28 mouse cellular contexts compared by ENCODE assay signal in the genomic region with DNA sequence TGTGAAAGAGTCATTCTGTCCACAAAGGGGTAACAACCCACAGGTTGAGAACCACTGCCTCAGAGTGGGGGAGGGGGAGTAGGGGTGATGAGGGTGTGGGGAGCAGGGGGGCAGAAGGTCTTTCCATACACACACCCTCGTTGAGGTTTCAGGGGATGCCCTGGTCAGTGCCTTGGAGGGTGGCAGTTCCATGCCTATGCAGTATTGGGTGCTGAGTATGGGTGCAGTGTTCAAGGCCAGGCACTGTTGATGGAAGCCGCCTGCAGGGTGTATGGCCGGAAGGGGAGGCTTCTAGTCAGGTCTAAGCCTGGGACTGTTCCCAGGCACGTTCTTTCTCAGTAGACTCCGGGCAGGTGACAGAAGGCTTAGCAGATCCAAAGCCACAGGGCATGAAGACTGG.
"Had no signal": no experiment of that assay in that cellular context is flagged by ENCODE, and none has a peak within 500 bp of the region (broad histone marks: within the 10 kb centered on the region; RNA-seq: fewer than 3 reads in every experiment).

No protein-coding gene starts in this region.

- H3K4me2 ChIP-seq: embryonic facial prominence, embryonic 12.5 days; embryonic facial prominence, embryonic 13.5 days; embryonic facial prominence, embryonic 15.5 days; forebrain, embryonic 12.5 days; forebrain, embryonic 13.5 days; forebrain, embryonic 15.5 days had no signal

- ATAC-seq: forebrain, embryonic 13.5 days; forebrain, embryonic 14.5 days; forebrain, embryonic 15.5 days; forebrain, embryonic 16.5 days; forebrain, postnatal 0 days had no signal

- DNase-seq: cerebellum, adult 18-20 months; cerebellum, adult 2 months; cerebellum, adult 8-10 months; cerebellum, adult 9-10 months; cerebellum, adult 9-11 months; cerebellum, postnatal 10 days; cerebellum, postnatal 14 days; cerebellum, postnatal 25 days; cerebellum, postnatal 36 days; embryo, embryonic 11 days; forebrain, postnatal 0 days; gastrocnemius, adult 2 months; gastrocnemius, postnatal 10 days; gastrocnemius, postnatal 14 days; gastrocnemius, postnatal 25 days; gastrocnemius, postnatal 36 days; heart, adult 18-20 months; heart, adult 2 months had no signal

- H3K9ac ChIP-seq: embryonic facial prominence, embryonic 12.5 days; embryonic facial prominence, embryonic 13.5 days; embryonic facial prominence, embryonic 15.5 days; forebrain, embryonic 12.5 days; forebrain, embryonic 13.5 days; forebrain, embryonic 15.5 days; forebrain, postnatal 0 days had no signal

- H3K27me3 ChIP-seq: embryonic facial prominence, embryonic 12.5 days; embryonic facial prominence, embryonic 15.5 days; forebrain, embryonic 15.5 days had no signal

- H3K4me3 ChIP-seq: embryonic facial prominence, embryonic 12.5 days; embryonic facial prominence, embryonic 13.5 days; embryonic facial prominence, embryonic 15.5 days; erythroblast, embryonic 14.5 days; forebrain, embryonic 10.5 days; forebrain, embryonic 12.5 days; forebrain, embryonic 13.5 days; forebrain, embryonic 15.5 days; gastrocnemius, adult 2 months; heart, adult 2 months had no signal

- H3K27ac ChIP-seq: embryonic facial prominence, embryonic 12.5 days; embryonic facial prominence, embryonic 13.5 days; embryonic facial prominence, embryonic 15.5 days; forebrain, embryonic 12.5 days; gastrocnemius, adult 2 months; heart, adult 2 months had no signal

- H3K4me1 ChIP-seq: embryonic facial prominence, embryonic 15.5 days had no signal

- H3K36me3 ChIP-seq: embryonic facial prominence, embryonic 12.5 days; embryonic facial prominence, embryonic 13.5 days; embryonic facial prominence, embryonic 15.5 days; forebrain, embryonic 10.5 days; forebrain, embryonic 12.5 days; forebrain, embryonic 15.5 days had no signal

- H3K9me3 ChIP-seq: embryonic facial prominence, embryonic 12.5 days; embryonic facial prominence, embryonic 13.5 days; embryonic facial prominence, embryonic 15.5 days; forebrain, embryonic 10.5 days; forebrain, embryonic 12.5 days; forebrain, embryonic 13.5 days; forebrain, embryonic 15.5 days had no signal
